Mouse (Mus musculus) heart, embryonic 13.5 days (tissue): ENCODE results near the gene Itih4. TPM values are rescaled to one million over a fixed set of nuclear protein-coding genes. Genes with fewer than 3 reads are reported as not detected.

Experiments
- ATAC-seq: fragments of 200-750 bp; cut with Nextera tagmentation; 2 replicates; pipeline ENCODE4 v1.8.0; 2017; ENCODE audit warnings: moderate TSS enrichment; ENCODE audit not compliant: insufficient number of reproducible peaks, low FRiP score, low TSS enrichment; ENCODE audit errors: extremely low read depth
- H3K27ac ChIP-seq: fragments of 300-500 bp; sonication (generic); replicated peaks from 2 replicates; pipeline ENCODE4 v1.5.1; 2015; ENCODE audit warnings: moderate library complexity, mild to moderate bottlenecking, inconsistent platforms
- H3K27me3 ChIP-seq: fragments of 300-500 bp; sonication (generic); replicated peaks from 2 replicates; pipeline ENCODE4 v1.6.1; 2015; ENCODE audit warnings: mild to moderate bottlenecking, inconsistent platforms
- H3K36me3 ChIP-seq: fragments of 300-500 bp; sonication (generic); 2 replicates; pipeline ENCODE4 v1.6.1; 2015; ENCODE audit warnings: mild to moderate bottlenecking, inconsistent platforms
- H3K4me1 ChIP-seq: fragments of 300-500 bp; sonication (generic); 2 replicates; pipeline ENCODE4 v1.6.1; 2015; ENCODE audit warnings: inconsistent platforms
- H3K4me2 ChIP-seq: fragments of 300-500 bp; sonication (generic); 2 replicates; pipeline ENCODE4 v1.6.1; 2015; ENCODE audit warnings: inconsistent platforms, mild to moderate bottlenecking, moderate library complexity
- H3K4me3 ChIP-seq: fragments of 300-500 bp; sonication (generic); 2 replicates; pipeline ENCODE4 v1.5.1; 2015; ENCODE audit warnings: moderate library complexity, mild to moderate bottlenecking, inconsistent platforms
- H3K9ac ChIP-seq: fragments of 300-500 bp; sonication (generic); 2 replicates; pipeline ENCODE4 v1.6.1; 2015; ENCODE audit warnings: inconsistent platforms, mild to moderate bottlenecking, moderate library complexity
- H3K9me3 ChIP-seq: fragments of 300-500 bp; sonication (generic); 2 replicates; pipeline ENCODE4 v1.6.1; 2016; ENCODE audit warnings: inconsistent platforms
- WGBS: fragments of 180-500 bp; shearing (Covaris S2); methylation state at CpG from one replicate; pipeline ENCODE4 v1.1.7; 2015; ENCODE audit warnings: mixed read lengths; 5-methylcytosine and 5-hydroxymethylcytosine counted together
- polyA plus RNA-seq: library from polyadenylated mRNA; unstranded; fragments of >200 nt; fragmentation: Nextera tagmentation; extraction: Ambion mirVana; gene quantifications from 2 replicates; pipeline ENCODE4 v1.2.1, GENCODE M21; 2015

Gene Itih4
- polyA plus RNA-seq: 0.12 and 1.1 TPM in 2 replicates

- H3K4me3 ChIP-seq: no peak within 1 kb of the TSS
- no peak within 1 kb of the TSS for H3K9ac ChIP-seq
- H3K36me3 ChIP-seq: no peaks in the 10 kb centered on the region
- peaks cover 8% of the 10 kb centered on the region for H3K4me1 ChIP-seq
- H3K4me2 ChIP-seq: no peak within 1 kb of the TSS
- H3K9me3 ChIP-seq: no peaks in the 10 kb centered on the region
- H3K27me3 ChIP-seq: 0 out of 2 replicates have a peak, but pooled peaks cover 9% of the 10 kb centered on the region
- no peak; the same call in 1 of the 2 replicates for ATAC-seq
- H3K27ac ChIP-seq: no peak within 1 kb of the TSS
- 67% methylated on average over 3 of the region's 3 CpGs for WGBS
These were observed at the start of gene Itih4 for GRCm38 (mm10) chr14:30886204-30886603. Itih4 (plus strand) TSS chr14:30886476.

- 62% methylated on average over 14 of the region's 14 CpGs for WGBS
- no peak overlapping the region for H3K4me2 ChIP-seq
- H3K36me3 ChIP-seq: peaks cover 14% of the 10 kb centered on the region
- no peaks in the 10 kb centered on the region; the same call in 1 of the 2 replicates for H3K9me3 ChIP-seq
- peaks cover 17% of the 10 kb centered on the region for H3K4me1 ChIP-seq
- H3K27me3 ChIP-seq: no peaks in the 10 kb centered on the region
- H3K27ac ChIP-seq: no peak overlapping the region
- no peak for ATAC-seq
- no peak overlapping the region for H3K9ac ChIP-seq
- H3K4me3 ChIP-seq: no peak overlapping the region
These were observed 48.8 kb upstream of the Itih4 start for GRCm38 (mm10) chr14:30837416-30837996.

GRCm38 (mm10) chr14:30843701-30844100, 42.6 kb upstream of the Itih4 start:
- 82% methylated on average over 3 of the region's 3 CpGs for WGBS
- no peaks in the 10 kb centered on the region for H3K27me3 ChIP-seq
- ATAC-seq: no peak

GRCm38 (mm10) chr14:30850504-30850903, 35.8 kb upstream of the Itih4 start:
- H3K9ac ChIP-seq: no peak overlapping the region
- H3K36me3 ChIP-seq: peaks cover 3% of the 10 kb centered on the region; the same call in 1 of the 2 replicates
- H3K27ac ChIP-seq: no peak overlapping the region
- H3K4me1 ChIP-seq: no peaks in the 10 kb centered on the region
- H3K4me3 ChIP-seq: no peak overlapping the region
- H3K27me3 ChIP-seq: no peaks in the 10 kb centered on the region
- 88% methylated on average over 5 of the region's 5 CpGs for WGBS
- no peaks in the 10 kb centered on the region for H3K9me3 ChIP-seq
- no peak for ATAC-seq
- H3K4me2 ChIP-seq: no peak overlapping the region

More at GRCm38 (mm10) chr14:30843701-30844100, 42.6 kb upstream of the Itih4 start:
- H3K9me3 ChIP-seq: no peaks in the 10 kb centered on the region; the same call in 1 of the 2 replicates
- H3K4me1 ChIP-seq: no peaks in the 10 kb centered on the region
- no peak overlapping the region for H3K4me2 ChIP-seq
- H3K4me3 ChIP-seq: no peak overlapping the region
- H3K9ac ChIP-seq: no peak overlapping the region
- peaks cover 4% of the 10 kb centered on the region; the same call in 1 of the 2 replicates for H3K36me3 ChIP-seq
- no peak overlapping the region for H3K27ac ChIP-seq

- H3K27me3 ChIP-seq: no peaks in the 10 kb centered on the region
- H3K27ac ChIP-seq: no peak overlapping the region
- H3K4me1 ChIP-seq: no peaks in the 10 kb centered on the region; the same call in 1 of the 2 replicates
- ATAC-seq: no peak
- H3K4me3 ChIP-seq: no peak overlapping the region
- H3K4me2 ChIP-seq: no peak overlapping the region
- 79% methylated on average over 5 of the region's 5 CpGs for WGBS
- H3K36me3 ChIP-seq: peaks cover 3% of the 10 kb centered on the region; the same call in 1 of the 2 replicates
- no peaks in the 10 kb centered on the region for H3K9me3 ChIP-seq
- H3K9ac ChIP-seq: no peak overlapping the region
These were observed 34.0 kb upstream of the Itih4 start for GRCm38 (mm10) chr14:30852325-30852724.

- WGBS: 85% methylated on average over 3 of the region's 3 CpGs
- Histone ChIP-seq H3K4me3 (no peak overlapping the region), H3K9me3 (no peaks in the 10 kb centered on the region), H3K27me3 (no peaks in the 10 kb centered on the region), H3K9ac (no peak overlapping the region), H3K4me1 (no peaks in the 10 kb centered on the region; the same call in 1 of the 2 replicates), H3K4me2 (no peak overlapping the region), H3K36me3 (peaks cover 3% of the 10 kb centered on the region; the same call in 1 of the 2 replicates), H3K27ac (no peak overlapping the region)
- ATAC-seq: no peak
These were observed 31.0 kb upstream of the Itih4 start for GRCm38 (mm10) chr14:30855316-30855715.

GRCm38 (mm10) chr14:30856885-30857507, 29.3 kb upstream of the Itih4 start:
- H3K27ac ChIP-seq: no peak overlapping the region
- H3K27me3 ChIP-seq: no peaks in the 10 kb centered on the region
- H3K4me3 ChIP-seq: no peak overlapping the region
- no peak overlapping the region for H3K4me2 ChIP-seq
- ATAC-seq: no peak
- 49% methylated on average over 10 of the region's 10 CpGs for WGBS
- H3K9me3 ChIP-seq: no peaks in the 10 kb centered on the region
- no peak overlapping the region for H3K9ac ChIP-seq
- H3K4me1 ChIP-seq: peaks cover 10% of the 10 kb centered on the region
- H3K36me3 ChIP-seq: peaks cover 3% of the 10 kb centered on the region; the same call in 1 of the 2 replicates

GRCm38 (mm10) chr14:30857990-30858389, 28.3 kb upstream of the Itih4 start:
- no peak overlapping the region for H3K27ac ChIP-seq
- WGBS: 66% methylated on average over 4 of the region's 4 CpGs

GRCm38 (mm10) chr14:30861421-30862125, 24.7 kb upstream of the Itih4 start:
- H3K36me3 ChIP-seq: peaks cover 16% of the 10 kb centered on the region
- no peak overlapping the region for H3K4me3 ChIP-seq
- peaks cover 10% of the 10 kb centered on the region for H3K4me1 ChIP-seq
- no peak overlapping the region for H3K27ac ChIP-seq
- WGBS: 49% methylated on average over 16 of the region's 16 CpGs
- H3K9me3 ChIP-seq: no peaks in the 10 kb centered on the region
- no peaks in the 10 kb centered on the region for H3K27me3 ChIP-seq
- no peak for ATAC-seq
- no peak overlapping the region for H3K4me2 ChIP-seq
- peak overlapping the region; percentile 19; the same call in 1 of the 2 replicates for H3K9ac ChIP-seq

More at GRCm38 (mm10) chr14:30857990-30858389, 28.3 kb upstream of the Itih4 start:
- ATAC-seq: no peak
- Histone ChIP-seq H3K4me1 (peaks cover 10% of the 10 kb centered on the region), H3K4me3 (no peak overlapping the region), H3K36me3 (peaks cover 3% of the 10 kb centered on the region; the same call in 1 of the 2 replicates), H3K9me3 (no peaks in the 10 kb centered on the region), H3K9ac (no peak overlapping the region), H3K4me2 (no peak overlapping the region), H3K27me3 (no peaks in the 10 kb centered on the region)

- H3K27me3 ChIP-seq: no peaks in the 10 kb centered on the region
- no peak for ATAC-seq
These were observed 23.9 kb upstream of the Itih4 start for GRCm38 (mm10) chr14:30862368-30862767.

GRCm38 (mm10) chr14:30865311-30865710, 21.0 kb upstream of the Itih4 start:
- no peak overlapping the region for H3K9ac ChIP-seq
- no peak overlapping the region for H3K4me2 ChIP-seq
- peaks cover 23% of the 10 kb centered on the region for H3K4me1 ChIP-seq
- no peaks in the 10 kb centered on the region for H3K27me3 ChIP-seq
- no peak for ATAC-seq
- peaks cover 23% of the 10 kb centered on the region for H3K36me3 ChIP-seq
- no peak overlapping the region for H3K27ac ChIP-seq
- 65% methylated on average over 3 of the region's 3 CpGs for WGBS
- no peak overlapping the region for H3K4me3 ChIP-seq
- no peaks in the 10 kb centered on the region for H3K9me3 ChIP-seq

More at GRCm38 (mm10) chr14:30862368-30862767, 23.9 kb upstream of the Itih4 start:
- Histone ChIP-seq H3K9me3 (no peaks in the 10 kb centered on the region), H3K4me2 (no peak overlapping the region), H3K4me3 (no peak overlapping the region), H3K9ac (no peak overlapping the region), H3K4me1 (peaks cover 10% of the 10 kb centered on the region), H3K27ac (no peak overlapping the region), H3K36me3 (peaks cover 18% of the 10 kb centered on the region)
- WGBS: 75% methylated on average over 9 of the region's 9 CpGs
